Mouse (Mus musculus) left cerebral cortex, postnatal 4 days (tissue): Measurements from ENCODE around the gene Msl3l2. TPM values are rescaled to one million over a fixed set of nuclear protein-coding genes. Genes with fewer than 3 reads are reported as not detected.

Source experiments
- total RNA-seq, 2 experiments: library from RNA; stranded (reverse); gene quantifications; 2 replicates each; pipeline ENCODE4 v1.2.3; 2021

The Msl3l2 gene
- total RNA-seq, 2 experiments from 2014 or later: 12.2 to 14.9 TPM

Other genes starting within 250 kb of the Msl3l2 start
- 1 to 10 TPM; 8.0 to 8.9 TPM for gene Tbc1d32, start 121.8 kb downstream of the Msl3l2 start, total RNA-seq